Comparison of ENCODE assay signal across 10 mouse cellular contexts in genomic region chr10:93540431-93541210, GRCm38 (mm10). TPM values are rescaled to one million over a fixed set of nuclear protein-coding genes. Genes with fewer than 3 reads are reported as not detected.
A peak's percentile ranks its signal among the peaks of the same experiment; 100 is the strongest.
DNase-seq lines count a peak whose midpoint lies in the region; ATAC-seq and TF ChIP-seq lines count a peak whose summit lies in the region.
"Had no signal": no experiment of that assay in that cellular context is flagged by ENCODE, and none has a peak within 500 bp of the region (broad histone marks: within the 10 kb centered on the region; RNA-seq: fewer than 3 reads in every experiment).

Gene Ccdc38 (plus strand): TSS chr10:93540632.

- H3K36me3 ChIP-seq in forebrain, embryonic 15.5 days = no peaks in the 10 kb centered on the region
- no peaks in the 10 kb centered on the region for H3K36me3 ChIP-seq in limb, embryonic 14.5 days (ENCODE audit: control insufficient read depth, insufficient read depth, low read length)
- H3K36me3 ChIP-seq in neural tube, embryonic 14.5 days (ENCODE audit: control insufficient read depth, insufficient read depth, low read length) = no peaks in the 10 kb centered on the region
- H3K36me3 ChIP-seq: G1E had no signal

- H3K27me3 ChIP-seq in forebrain, embryonic 15.5 days = no peaks in the 10 kb centered on the region; the same call in 1 of the 2 replicates
- no peaks in the 10 kb centered on the region for H3K27me3 ChIP-seq in limb, embryonic 14.5 days (ENCODE audit: control insufficient read depth, insufficient read depth, low read length)
- no peaks in the 10 kb centered on the region for H3K27me3 ChIP-seq in neural tube, embryonic 14.5 days (ENCODE audit: control insufficient read depth, insufficient read depth, low read length)

- intact Hi-C loops in gastrocnemius, adult 2 months (cut with DNase I) = loop anchor here (10.0 kb wide), 1 partner anchor 496 kb away; no protein-coding TSS in a partner anchor

- H3K9me3 ChIP-seq in forebrain, embryonic 15.5 days = no peaks in the 10 kb centered on the region
- no peaks in the 10 kb centered on the region for H3K9me3 ChIP-seq in limb, embryonic 14.5 days (ENCODE audit: control insufficient read depth, low read length)
- no peaks in the 10 kb centered on the region for H3K9me3 ChIP-seq in neural tube, embryonic 14.5 days (ENCODE audit: control insufficient read depth, low read length)
- H3K9me3 ChIP-seq: G1E had no signal

- no peak for TF ChIP-seq POLR2A in limb, embryonic 14.5 days (IDR thresholded peaks at IDR 0.05; ENCODE audit: borderline replicate concordance, extremely low read depth, insufficient read depth, insufficient read length)

- DNase-seq in gastrocnemius, adult 2 months = peak; percentile 37
- no peak for DNase-seq in gastrocnemius, postnatal 4 days (ENCODE audit: low spot score in 2 of 2)
- peak; percentile 29 to 33 for DNase-seq in CD8-positive naive resting alpha-beta T cell, adult 2 months (ENCODE audit: low read depth in 2 of 2, low spot score in 2 of 2)
- DNase-seq in limb, embryonic 14.5 days (ENCODE audit: low spot score) = no peak
- no peak for DNase-seq in cerebellum, adult 8-10 months
- DNase-seq in frontal cortex, adult 2 months (ENCODE audit: extremely low spot score in 1 of 2, low spot score in 1 of 2) = no peak

- peak within 1 kb of the TSS; percentile 22; the same call in 1 of the 2 replicates for H3K9ac ChIP-seq in forebrain, embryonic 15.5 days (replicated peaks)
- H3K9ac ChIP-seq in limb, embryonic 14.5 days (ENCODE audit: low read depth, low read length, severe bottlenecking) = peak within 1 kb of the TSS; percentile 52
- H3K9ac ChIP-seq in neural tube, embryonic 14.5 days (replicated peaks; ENCODE audit: low read depth, low read length) = 0 out of 2 replicates have a peak within 1 kb of the TSS, but pooled peaks have one; percentile 12

- TF ChIP-seq CTCF in gastrocnemius, adult 2 months (IDR thresholded peaks at IDR 0.05) = no peak

- H3K4me1 ChIP-seq in forebrain, embryonic 15.5 days = peaks cover 12% of the 10 kb centered on the region
- peaks cover 9% of the 10 kb centered on the region for H3K4me1 ChIP-seq in limb, embryonic 14.5 days (ENCODE audit: control insufficient read depth, insufficient read depth, low read length)
- H3K4me1 ChIP-seq in neural tube, embryonic 14.5 days (ENCODE audit: control insufficient read depth, insufficient read depth, low read length) = 0 out of 2 replicates have a peak, but pooled peaks cover 6% of the 10 kb centered on the region

- WGBS in forebrain, embryonic 15.5 days = 57% methylated on average over 17 of the region's 17 CpGs
- WGBS in limb, embryonic 14.5 days = 68% methylated on average over 17 of the region's 17 CpGs
- 77% methylated on average over 17 of the region's 17 CpGs for WGBS in neural tube, embryonic 14.5 days

- peak within 1 kb of the TSS; percentile 32; the same call in 1 of the 2 replicates for H3K27ac ChIP-seq in gastrocnemius, adult 2 months
- no peak within 1 kb of the TSS for H3K27ac ChIP-seq in forebrain, embryonic 15.5 days (replicated peaks)
- no peak within 1 kb of the TSS for H3K27ac ChIP-seq in limb, embryonic 14.5 days (replicated peaks; ENCODE audit: low read depth, low read length)
- H3K27ac ChIP-seq in neural tube, embryonic 14.5 days (ENCODE audit: low read depth, low read length) = no peak within 1 kb of the TSS

- peak within 1 kb of the TSS; percentile 77 for H3K4me2 ChIP-seq in forebrain, embryonic 15.5 days (replicated peaks)
- H3K4me2 ChIP-seq in limb, embryonic 14.5 days (replicated peaks; ENCODE audit: low read depth, low read length, severe bottlenecking) = peak within 1 kb of the TSS; percentile 86
- peak within 1 kb of the TSS; percentile 63 for H3K4me2 ChIP-seq in neural tube, embryonic 14.5 days (ENCODE audit: low read depth, low read length)

- peak within 1 kb of the TSS; percentile 79 for H3K4me3 ChIP-seq in gastrocnemius, adult 2 months
- peak within 1 kb of the TSS; percentile 41 for H3K4me3 ChIP-seq in forebrain, embryonic 15.5 days
- H3K4me3 ChIP-seq in limb, embryonic 14.5 days (replicated peaks; ENCODE audit: low read length) = peak within 1 kb of the TSS; percentile 39
- peak within 1 kb of the TSS; percentile 27 for H3K4me3 ChIP-seq in neural tube, embryonic 14.5 days (ENCODE audit: low read depth, low read length)

- no peak; the same call in 1 of the 2 replicates for ATAC-seq in forebrain, embryonic 15.5 days (replicated peaks)
- no peak for ATAC-seq in limb, embryonic 14.5 days (ENCODE audit: low FRiP score, low read depth)
- ATAC-seq in neural tube, embryonic 14.5 days (ENCODE audit: low read depth) = no peak

RNA-seq across cellular contexts. Expression of gene Ccdc38, which starts in this region (rescaled TPM):
- total RNA-seq in gastrocnemius, adult 2 months (2021) = not detected
- not detected for total RNA-seq in gastrocnemius, postnatal 4 days (2021)
- 0.37 and 0.51 TPM in 2 replicates for polyA plus RNA-seq in forebrain, embryonic 15.5 days (2015; fragmentation: Nextera tagmentation; extraction: Ambion mirVana)
- 0.01 and 0.03 TPM in 2 replicates for polyA plus RNA-seq in limb, embryonic 14.5 days (2012; rRNA removed)
- polyA plus RNA-seq in limb, embryonic 14.5 days (2014; fragmentation: Nextera tagmentation; extraction: Ambion mirVana) = 0.35 and 0.39 TPM in 2 replicates
- 0.29 and 0.54 TPM in 2 replicates for polyA plus RNA-seq in neural tube, embryonic 14.5 days (2014; fragmentation: Nextera tagmentation; extraction: Ambion mirVana)
- polyA plus RNA-seq in frontal cortex, adult 2 months (2012; rRNA removed) = 0.02 TPM in 2 replicates
- polyA plus RNA-seq: G1E; large intestine, adult 2 months had no signal

Comparison
In these comparisons a context has a peak if more than half of its experiments do, and no peak if none do; other contexts are left out.
1. Peak in DNase-seq, H3K4me3 ChIP-seq and H3K27ac ChIP-seq in gastrocnemius, adult 2 months; RNA of the gene not detected or under 1 TPM.
2. DNase-seq: peak in CD8-positive naive resting alpha-beta T cell, adult 2 months (2 of 2); none in gastrocnemius, postnatal 4 days (0 of 2), limb, embryonic 14.5 days (single experiment), cerebellum, adult 8-10 months (single experiment) and frontal cortex, adult 2 months (0 of 2).
3. H3K4me3 ChIP-seq: peak in every context shown above with its lines; median percentile 79 in gastrocnemius, adult 2 months; 41 in forebrain, embryonic 15.5 days; 39 in limb, embryonic 14.5 days; 27 in neural tube, embryonic 14.5 days.
4. Peak in every context shown above with its lines, with median percentiles within 50 percentile points of each other: H3K4me2 ChIP-seq and H3K9ac ChIP-seq.